Mouse (Mus musculus): Measurements from ENCODE around the gene 2310061I04Rik. TPM values are rescaled to one million over a fixed set of nuclear protein-coding genes. Genes with fewer than 3 reads are reported as not detected.

2310061I04Rik gene
- total RNA-seq, 2 experiments from 2014 or later: 78.6 to 79.3 TPM

GRCm38 (mm10) chr17:35870884-35871696 is 26.1 kb downstream of the 2310061I04Rik start:
- no peak for DNase-seq (ENCODE audit: low spot score)

DNA sequence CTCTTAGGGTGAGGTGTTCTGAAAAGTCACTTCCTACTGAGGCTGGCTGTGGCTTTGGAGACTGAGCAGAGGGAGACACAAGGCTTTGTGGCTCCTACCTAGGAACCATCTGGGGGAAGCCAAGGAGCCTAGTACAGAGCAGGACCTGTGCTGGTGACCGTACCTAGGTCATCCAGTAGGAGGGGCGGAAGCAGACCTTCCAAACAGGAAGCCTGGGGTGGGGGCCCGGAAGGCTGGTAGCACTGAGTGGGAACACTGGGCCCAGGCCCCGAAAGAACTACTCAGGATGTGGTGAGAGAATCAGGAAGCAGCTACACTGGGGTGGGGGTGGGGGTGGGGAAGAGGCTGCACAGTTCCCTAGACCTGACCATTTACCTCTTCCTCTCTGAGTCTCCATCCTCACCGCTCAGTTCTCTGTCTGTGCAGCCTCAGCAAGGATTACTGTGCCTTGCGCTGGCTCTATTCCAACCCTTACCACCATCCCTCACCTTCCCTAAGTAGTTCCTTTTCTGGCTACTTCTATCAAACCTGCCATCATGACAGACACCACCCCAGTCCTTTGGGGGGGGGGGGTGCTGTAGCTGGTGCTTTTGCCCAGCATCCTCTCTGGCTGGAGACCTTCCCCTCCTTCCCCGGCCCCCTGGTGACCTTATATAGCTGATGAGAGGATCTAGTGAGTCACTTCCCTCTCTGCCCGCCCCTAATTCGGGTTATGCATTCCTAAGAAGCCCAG is 26.9 kb downstream of the 2310061I04Rik start:
- DNase-seq (ENCODE audit: low spot score): peak; percentile 44

DNA sequence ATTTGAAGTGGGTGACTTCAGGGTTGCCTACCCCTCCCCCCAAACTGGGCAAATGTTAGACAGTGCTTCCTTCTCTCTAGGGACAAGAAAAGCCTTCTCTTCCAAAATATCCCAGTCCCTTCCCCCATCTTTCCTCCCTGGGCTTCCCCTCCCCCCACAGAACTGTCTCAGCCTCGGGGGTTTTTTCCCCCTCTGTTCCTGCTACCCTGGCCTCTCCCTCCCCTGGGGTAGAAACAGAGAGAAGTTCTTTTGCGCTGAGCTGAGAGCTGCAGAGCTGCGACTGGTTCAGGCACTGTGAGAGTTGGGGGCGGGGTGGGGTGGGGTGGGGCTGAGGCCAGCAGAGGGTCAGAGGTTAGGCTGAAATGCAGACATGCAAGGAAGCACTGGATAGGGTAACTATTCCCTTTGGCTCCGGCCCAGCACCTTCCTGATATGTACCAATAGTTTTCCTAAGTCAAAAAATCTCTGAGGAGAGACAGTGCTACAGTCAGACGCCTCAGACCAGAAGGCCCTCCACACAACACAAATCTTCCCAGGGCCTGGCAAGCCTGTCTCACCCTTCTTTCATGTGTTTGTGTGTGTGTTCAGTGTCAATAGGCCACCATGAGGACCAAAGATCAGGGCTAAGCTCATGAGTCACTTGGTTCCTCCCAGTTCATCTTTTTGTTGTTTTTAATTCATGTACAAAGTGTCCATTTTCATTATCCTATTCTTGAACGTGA is 27.7 kb downstream of the 2310061I04Rik start:
- peak; percentile 36 for DNase-seq (ENCODE audit: low spot score)

GRCm38 (mm10) chr17:35868961-35869345 is 28.3 kb downstream of the 2310061I04Rik start:
- no peak for DNase-seq (ENCODE audit: low spot score)

DNA sequence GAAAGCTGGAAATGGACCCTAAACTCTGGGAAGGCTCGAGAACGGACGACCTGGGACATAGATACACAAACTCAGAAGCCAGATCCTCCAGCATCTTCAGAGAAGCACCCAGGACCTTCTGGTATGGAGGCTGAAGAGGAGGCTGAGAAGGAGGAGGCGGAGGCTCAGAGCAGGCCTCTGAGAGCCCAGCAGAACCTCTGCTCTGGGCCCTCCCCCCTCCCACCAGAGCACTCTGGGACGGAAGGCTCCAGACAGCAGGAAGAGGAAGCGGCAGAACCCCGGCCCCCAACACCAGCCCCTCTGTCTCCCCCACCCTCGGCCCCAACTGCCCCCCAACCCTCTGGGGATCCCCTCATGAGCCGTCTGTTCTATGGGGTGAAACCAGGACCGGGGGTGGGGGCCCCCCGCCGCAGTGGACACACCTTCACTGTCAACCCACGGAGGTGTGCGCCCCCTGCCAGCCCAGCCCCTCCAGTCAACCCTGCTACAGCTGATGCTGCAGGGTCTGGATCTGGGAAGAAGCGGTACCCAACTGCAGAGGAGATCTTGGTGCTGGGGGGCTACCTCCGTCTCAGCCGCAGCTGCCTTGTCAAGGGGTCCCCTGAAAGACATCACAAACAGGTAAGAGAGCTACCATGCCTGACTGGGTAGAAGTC is 28.9 kb downstream of the 2310061I04Rik start:
- no peak for DNase-seq (ENCODE audit: low spot score)

- DNase-seq (ENCODE audit: low spot score): peak; percentile 41
Observed at GRCm38 (mm10) chr17:35866911-35867890, 30.0 kb downstream of the 2310061I04Rik start.

DNA sequence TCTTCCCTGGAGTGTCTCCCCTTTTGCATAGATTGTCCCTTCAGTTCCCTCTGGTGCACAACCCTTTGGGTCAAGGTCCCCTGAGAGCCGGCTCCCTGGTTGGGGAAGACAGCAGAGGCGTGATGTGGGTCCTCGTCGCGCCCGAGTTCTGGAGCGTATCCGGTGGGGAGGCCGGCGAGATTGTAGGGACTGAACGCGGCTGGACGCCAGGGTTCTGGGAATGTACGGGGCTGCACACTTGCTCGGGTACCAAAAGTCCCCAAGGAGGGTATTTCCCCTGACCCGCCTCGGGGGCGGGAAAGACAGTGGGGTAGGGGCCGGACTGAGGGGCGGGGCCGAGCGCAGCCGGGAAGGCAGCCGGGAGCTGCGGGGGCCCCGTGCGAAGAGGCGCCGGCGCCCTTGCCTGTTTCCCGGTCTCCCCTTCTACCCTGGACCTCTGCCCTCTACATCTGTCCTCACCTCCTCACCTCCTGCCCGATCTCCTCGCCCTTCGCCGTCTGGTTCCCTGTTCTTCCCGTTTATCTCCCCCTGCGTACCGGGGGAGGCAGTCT is 30.9 kb downstream of the 2310061I04Rik start:
- DNase-seq (ENCODE audit: low spot score): peak; percentile 75

- peak; percentile 75 for DNase-seq (ENCODE audit: low spot score)
Observed at GRCm38 (mm10) chr17:35865481-35866280, 31.6 kb downstream of the 2310061I04Rik start, which contains the start of gene Ppp1r18. Gene Ppp1r18 (plus strand): TSS chr17:35865593.

GRCm38 (mm10) chr17:35864832-35865353 is 32.3 kb downstream of the 2310061I04Rik start:
- no peak for DNase-seq (ENCODE audit: low spot score)

DNA sequence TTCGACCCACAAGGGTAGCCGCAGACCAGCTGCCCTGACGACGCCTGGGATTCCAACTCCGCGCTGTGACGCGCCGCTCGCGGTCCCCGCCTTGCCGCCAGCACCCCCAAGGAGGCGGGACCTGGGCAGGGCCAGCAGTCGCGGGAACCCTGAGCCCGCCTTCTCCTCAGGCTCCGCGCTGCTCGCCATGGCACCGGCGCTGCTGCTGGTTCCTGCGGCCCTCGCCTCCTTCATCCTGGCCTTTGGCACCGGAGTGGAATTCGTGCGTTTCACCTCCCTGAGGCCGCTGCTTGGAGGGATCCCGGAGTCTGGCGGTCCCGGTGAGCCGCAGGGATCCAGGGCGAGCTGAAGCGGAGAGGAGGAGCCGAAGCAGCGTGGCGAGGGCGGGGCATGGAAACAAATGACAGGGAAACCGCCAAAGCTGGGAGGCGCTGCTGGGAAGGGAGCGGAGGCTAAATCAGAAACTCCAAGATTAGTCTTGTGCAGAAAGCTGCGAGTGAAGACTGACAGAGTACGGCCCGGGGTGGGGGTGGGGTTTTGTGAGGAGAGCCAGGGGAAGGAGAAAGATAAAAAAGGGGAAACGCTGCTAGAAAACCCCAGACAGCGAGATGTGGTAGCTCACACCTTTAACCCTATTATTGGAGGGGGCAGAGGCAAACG is 35.9 kb downstream of the 2310061I04Rik start, which contains the start of gene Nrm:
Nrm (plus strand) TSS at position 121 of the 660 bp plus-strand sequence.
- DNase-seq (ENCODE audit: low spot score): peak; percentile 92

GRCm38 (mm10) chr17:35860831-35861197 is 36.4 kb downstream of the 2310061I04Rik start:
- DNase-seq (ENCODE audit: low spot score): no peak

DNA sequence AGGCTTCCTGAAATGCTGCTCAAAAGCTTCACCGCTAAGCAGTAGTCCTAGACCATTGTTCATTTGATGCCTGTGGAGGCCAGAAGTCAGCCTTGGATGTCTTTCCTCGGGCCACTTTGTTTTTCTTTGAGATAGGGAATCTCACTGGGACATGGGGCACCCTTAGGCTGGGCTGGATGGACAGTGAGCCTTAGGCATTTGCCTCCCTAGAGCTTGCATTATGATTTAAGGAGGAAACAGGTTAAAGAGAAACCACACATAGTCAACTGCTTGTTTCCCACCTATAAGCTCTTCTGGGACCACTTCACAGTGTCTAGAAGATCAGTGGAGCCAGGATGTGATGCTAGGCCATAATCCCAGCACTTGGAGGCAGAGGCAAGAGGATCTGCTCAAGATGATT is 37.4 kb downstream of the 2310061I04Rik start:
- DNase-seq (ENCODE audit: low spot score): no peak

- DNase-seq (ENCODE audit: low spot score): no peak
Observed at GRCm38 (mm10) chr17:35859371-35859770, 37.9 kb downstream of the 2310061I04Rik start.

DNA sequence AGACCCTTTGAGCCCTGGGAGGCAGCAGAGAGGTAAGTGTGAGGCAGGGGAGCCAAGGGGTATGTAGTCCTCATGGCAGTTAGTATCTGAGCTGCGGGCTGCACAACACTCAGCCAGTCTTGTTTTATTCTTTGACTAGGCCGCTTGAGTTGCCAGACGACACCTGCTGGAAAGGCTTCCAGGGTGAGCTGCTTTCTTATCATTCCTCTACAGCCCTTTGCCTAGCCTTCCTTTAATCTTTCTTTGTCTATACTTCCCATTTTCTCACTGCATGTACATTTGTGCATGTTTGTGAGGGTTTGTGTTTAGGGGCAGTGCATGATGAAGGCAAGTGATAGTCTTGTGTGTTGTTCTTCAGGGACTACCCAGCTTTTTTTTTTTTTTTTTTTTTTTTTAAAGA is 46.3 kb downstream of the 2310061I04Rik start:
- DNase-seq (ENCODE audit: low spot score): no peak

DNA sequence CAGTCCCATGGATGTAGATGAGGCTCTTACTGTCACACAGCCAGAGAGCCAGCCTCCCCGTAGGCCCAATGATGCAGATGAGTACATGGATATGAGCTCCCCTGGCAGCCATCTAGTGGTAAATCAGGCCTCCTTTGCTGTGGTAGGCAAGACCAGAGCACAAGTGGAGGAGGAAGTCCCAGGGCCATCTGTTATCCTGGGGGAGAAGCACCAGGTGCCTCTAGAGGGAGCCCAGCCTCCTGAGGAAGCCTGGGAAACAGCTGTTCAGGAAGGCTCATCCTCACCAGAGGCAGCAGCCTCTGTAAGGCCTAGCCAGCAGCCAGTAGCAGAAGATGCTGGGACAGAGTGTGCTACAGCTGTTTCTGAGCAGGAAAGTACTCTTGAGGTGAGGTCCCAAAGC is 49.1 kb downstream of the 2310061I04Rik start:
- DNase-seq (ENCODE audit: low spot score): no peak

- DNase-seq (ENCODE audit: low spot score): no peak
Observed at GRCm38 (mm10) chr17:35843514-35843913, 53.7 kb downstream of the 2310061I04Rik start.

All from gastrocnemius, adult 18-20 months (tissue).